Mouse (Mus musculus) urinary bladder, postnatal 36 days (tissue): ENCODE data around the gene Arhgap24.

Experiments used
- DNase-seq, 2 experiments: peaks; one replicate each; pipeline ENCODE4 v3.0.0; 2022; ENCODE audit warnings: low spot score in 2 of 2, mixed read lengths in 1 of 2

Arhgap24 gene

DNA sequence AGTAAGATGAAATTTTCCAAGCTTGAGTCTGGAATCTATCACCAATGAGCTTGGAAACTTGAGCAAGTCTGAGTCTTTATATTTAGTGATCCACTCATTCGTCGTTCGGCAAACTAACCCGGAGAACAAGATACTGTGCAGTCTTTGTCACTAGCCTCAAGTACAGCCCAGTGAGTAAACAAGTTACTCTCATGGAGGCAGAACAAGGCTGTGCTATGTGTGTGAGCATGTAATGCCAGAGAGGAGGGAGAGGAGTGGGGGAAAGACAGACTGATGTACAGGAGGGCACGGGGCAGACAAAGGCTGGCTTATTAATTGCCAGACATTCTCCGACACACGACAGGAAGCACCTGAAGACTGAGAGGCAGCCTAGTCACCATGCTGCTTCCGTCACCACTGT is 97.2 kb downstream of the Arhgap24 start:
- DNase-seq = no peak

DNA sequence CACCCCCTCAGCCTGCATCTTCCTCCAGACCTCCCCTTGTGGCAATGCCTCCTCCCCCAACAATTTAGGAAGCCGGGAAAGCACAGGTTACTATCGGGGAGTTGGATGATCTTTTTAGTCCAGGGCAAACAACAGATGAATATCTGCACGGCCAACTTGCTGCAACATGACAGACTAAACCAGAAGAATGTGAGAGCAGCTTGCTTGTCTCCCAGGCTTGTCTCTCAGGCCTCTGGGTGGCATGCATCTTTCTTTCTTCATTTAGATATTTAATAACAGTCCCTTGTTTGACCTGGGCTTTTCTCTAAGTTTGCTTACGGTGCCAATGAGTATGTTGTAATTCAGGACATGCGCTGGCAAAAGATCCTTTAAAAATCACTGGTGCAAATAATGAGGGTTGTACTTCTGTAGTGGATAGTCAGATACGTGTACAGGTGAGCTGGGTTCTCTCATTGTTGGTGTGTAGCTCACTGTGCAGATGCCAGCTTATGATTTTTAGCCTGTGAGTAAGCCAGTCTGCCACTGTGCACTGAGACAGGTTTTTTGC is 101.7 kb downstream of the Arhgap24 start:
- peak; percentile 25 to 36 for DNase-seq

DNA sequence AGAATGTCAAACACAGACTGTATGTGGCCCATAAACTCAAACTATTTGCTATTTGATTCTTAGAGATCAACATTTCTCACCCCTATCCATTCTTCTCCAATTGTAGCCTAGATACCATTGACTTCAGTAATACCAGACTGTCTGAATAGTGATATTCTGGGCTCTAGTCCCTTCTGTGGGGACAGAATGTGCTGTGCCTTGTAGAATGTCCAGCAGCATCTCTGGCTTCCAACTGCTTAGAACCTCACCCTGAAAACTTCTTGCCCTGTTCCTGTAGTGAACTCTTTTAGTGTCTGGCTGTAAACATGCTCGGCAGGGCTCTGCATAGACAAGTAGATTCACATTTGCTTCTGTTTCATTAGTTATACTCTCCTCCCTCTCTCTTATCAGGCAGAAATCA is 110.2 kb downstream of the Arhgap24 start:
- no peak for DNase-seq

DNA sequence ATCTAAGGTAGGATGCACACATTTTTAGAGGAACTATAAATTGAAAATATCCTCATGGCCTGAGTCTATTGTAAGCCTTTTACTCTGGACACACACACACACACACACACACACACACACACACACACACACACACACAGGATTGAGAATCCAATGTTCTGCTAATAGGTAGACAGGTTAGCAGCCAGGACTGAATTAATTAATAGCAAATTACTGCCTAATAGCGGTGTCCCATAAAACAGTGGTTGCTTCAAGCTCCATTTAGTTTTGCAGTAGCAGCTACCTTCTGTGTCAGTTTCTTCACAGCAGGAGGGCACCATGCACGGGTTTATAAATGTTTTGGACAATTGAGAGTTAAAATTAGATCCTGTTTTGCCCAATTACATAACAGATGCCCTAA is 111.9 kb downstream of the Arhgap24 start:
- no peak for DNase-seq

DNA sequence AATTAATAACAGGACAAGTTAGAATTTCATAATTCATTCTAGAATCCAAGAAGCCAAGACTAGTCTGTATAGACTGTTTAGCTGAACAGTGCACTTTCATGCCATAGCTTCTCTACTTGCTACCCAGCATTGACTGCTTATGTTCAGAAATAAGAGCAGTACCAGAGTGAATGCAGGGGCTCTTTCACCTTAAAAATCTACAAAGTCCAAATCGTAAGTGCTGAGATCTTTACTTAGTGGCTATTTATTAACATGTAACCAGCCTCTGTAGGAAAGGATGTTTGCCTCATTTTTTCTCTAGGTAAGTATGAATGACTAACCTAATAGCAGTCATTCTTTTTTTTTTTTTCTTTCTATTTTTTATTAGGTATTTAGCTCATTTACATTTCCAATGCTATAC is 117.9 kb downstream of the Arhgap24 start:
- DNase-seq = no peak

DNA sequence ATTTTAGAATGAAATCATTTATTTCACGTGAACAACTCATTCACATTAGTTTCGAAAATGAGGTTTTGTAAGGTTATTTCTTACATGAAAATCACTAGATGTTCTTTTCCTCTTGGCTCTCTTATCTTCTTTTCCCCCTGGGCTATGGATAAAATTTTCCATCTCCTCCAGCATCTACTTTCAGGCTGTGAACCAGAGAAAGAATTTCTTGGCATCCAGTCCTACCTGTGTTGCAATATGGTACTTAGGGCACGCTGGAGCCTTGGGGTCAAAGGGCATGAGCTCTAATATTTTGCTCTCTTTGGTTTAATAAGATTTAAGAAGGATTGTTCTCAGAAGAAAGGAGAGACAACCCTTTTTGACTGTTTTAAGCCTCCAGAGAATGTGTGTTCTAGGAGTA is 132.4 kb downstream of the Arhgap24 start:
- DNase-seq = peak in 1 of 2 experiments; percentile 40

DNA sequence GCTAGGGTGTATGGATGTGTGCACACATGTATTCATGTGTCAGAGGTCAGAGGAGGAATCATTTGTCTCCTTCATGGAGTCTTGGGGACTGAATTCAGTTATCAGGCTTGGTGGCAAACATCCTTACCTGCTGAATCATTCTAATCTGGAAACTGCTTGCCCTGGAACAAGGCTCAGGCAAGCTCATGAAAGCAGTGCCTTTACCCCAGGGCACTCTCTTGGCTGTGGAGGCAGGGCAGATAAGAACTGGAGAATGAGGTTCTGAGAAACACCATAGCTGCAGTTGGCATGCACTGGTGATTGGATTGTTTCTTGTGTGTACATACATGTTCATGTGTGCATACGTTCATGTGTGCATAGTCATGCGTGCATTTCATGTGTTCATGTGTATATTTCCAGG is 132.9 kb downstream of the Arhgap24 start:
- DNase-seq = peak in 1 of 2 experiments; percentile 15

DNA sequence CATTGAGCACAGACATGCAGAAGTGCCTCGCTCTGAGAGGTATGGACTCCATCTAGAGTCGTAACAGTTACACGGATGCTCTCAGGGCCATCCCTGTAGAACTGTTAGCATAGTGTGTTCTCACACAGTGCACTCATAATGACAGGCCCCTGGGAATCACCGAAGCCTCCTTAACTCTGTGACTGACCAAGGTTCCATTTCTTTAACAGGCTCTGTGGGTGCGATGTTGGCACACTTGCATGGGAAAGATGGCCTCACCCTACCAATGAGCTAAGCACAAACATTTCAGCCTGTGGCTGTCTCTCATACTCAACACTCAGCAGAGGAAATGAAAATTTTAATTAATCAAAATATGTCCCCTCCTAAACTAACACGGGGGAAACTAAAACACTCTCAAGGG is 134.1 kb downstream of the Arhgap24 start:
- no peak for DNase-seq

DNA sequence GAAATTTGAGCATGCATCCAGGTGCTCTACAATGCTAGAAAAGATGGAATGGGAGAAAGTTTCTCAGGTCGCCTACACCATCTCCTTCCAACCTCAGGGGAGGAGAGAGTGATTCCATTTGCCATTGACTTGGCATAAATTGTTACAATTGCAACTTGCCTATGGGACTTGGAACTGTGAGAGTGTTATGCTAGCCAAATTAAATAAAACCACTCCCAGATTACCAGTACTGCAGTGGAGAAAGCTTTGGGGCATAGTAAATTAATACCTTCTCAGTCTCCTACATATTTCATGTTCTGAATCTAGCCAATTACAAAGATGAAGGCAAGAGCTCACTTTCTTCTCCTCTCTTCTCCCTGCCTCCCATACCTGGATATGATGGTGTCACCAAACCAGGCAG is 139.8 kb downstream of the Arhgap24 start:
- DNase-seq = no peak

DNA sequence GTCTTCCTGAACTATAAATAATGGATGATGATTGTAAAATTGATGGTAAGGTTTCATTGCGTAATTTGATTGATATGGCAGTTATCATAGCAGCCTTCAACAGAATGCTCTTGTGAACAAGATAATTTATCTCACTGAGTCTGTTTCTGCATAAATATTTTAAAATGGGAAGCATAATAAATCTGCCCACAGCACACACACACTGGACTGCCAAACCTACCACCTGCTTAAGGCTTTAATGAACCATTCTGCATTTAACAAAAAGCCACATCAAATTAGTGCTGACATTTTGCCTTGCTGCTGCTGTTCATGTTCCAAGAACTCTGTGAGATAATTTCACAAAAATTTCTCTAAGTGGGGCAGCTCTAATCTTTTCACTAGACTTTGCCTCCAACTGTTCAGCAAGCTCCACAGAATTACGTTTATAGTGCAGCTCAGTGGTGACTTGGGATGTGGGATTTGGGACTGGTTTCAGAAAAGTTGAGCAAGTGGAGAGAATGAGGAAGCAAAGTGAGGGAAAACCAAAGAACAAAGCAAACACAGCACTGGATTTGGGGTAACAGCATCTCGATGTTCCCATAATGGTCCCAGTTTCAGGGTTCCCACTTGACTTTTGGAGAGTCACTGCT is 142.7 kb downstream of the Arhgap24 start:
- DNase-seq = no peak

DNA sequence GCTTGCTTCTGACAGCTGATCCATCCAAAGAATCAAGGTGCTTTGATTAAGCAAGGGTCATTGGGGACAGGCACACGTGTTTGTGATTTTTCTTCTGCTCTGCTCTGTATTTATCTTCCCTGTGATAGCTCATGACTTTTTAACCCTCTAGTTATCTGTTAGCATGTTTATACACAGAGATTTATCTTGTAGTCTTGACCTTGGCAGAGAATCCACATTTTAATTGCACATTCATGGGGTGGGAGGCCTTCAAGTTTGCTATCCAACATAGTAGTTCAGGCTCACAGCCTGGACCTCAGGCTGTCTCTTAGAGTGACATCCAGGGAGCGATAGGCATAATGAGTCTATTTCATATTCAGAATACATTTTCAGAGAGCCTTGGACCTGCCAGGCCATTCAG is 145.5 kb downstream of the Arhgap24 start:
- no peak for DNase-seq

DNA sequence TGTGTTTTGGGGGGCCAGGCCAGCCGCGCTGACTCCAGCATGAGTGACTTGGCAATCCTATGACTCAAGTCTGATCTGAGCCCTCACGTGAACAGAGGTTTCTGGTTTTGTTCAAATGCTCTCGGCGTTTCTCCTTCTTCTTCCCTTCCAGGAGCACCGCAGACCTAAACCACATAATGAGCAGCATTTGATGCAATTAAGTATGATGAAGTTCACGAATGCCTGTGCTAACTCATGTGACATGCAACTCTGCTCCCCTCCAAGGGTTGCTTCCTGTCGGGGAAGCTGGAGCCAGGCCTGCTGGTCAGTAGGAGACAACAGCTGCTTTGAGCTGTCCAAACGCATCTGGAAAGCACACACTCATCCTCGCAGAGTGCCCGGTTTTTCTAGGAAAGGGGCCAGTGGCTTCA is 148.2 kb downstream of the Arhgap24 start:
- DNase-seq = no peak

DNA sequence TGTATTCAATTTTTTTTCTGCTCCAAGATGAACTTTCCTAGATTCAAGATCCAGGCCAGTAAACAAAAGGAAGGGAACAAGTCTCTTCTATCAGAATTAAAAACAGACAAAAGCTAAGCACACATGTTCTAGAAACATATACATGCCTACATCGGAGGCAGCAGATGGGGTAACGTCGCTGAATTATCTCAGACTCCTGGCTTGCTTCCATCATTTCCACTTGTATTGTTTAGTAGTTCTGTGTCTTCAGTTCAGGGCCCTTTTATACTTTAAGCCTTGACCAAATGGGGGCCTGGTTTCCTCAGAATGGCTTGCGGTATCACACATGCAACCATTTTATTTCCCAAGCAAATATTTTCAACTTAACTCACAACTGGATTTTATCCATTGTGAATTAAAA is 154.4 kb downstream of the Arhgap24 start:
- DNase-seq = no peak

DNA sequence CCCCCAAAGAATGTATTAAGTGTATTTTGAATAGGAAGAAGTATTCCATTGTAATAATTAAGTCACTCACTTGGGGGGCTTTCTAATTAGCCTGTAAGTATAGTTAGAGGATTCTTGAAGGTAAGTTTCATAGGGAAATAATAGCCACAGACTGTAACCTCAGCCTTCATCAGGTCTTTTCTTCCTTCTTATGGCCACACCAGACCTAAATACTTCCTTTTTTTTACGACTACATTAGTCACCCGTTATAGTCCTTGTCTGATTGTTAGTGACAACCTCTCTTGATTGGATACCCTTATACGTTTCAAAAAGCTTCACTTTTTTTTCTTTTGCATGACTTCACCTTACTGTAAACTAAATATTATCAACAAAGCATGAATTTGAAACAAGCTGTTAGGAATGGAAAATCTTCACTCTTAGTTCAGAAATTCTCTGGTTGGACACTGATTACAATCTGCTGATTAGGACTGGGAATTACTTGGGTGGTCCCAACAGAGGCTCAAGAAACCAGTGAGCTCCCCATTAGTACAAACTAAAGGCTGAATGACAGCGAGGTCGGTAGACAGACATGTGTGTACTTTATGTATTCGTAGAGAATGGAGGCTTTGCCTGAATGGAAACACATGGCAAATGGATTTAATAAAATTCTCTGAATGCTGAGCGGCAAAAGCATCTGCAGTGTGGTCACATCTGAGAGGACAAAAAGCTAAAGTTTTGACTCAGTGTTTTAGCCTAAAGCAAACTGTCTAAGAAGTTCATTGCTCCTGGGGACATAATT is 158.8 kb downstream of the Arhgap24 start:
- DNase-seq = no peak

DNA sequence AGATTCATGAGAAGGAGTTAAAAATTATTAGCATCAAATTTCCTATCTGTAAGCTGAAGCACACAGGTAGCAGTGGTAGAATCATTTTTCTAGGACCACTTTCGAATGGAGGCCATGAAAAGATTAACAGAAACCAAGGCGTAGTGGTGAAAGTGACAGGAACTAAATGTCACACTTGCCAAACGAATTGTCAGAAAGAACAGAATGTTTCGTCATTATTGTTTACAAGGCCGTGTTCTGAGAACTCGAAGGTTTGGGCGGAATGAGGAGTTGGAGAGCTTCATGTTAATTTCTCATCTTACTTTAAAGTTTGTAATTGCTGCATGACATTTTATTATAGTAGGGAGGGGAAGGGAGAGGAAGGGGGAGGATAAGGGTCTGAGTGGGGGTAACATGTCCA is 162.2 kb downstream of the Arhgap24 start:
- DNase-seq = no peak

DNA sequence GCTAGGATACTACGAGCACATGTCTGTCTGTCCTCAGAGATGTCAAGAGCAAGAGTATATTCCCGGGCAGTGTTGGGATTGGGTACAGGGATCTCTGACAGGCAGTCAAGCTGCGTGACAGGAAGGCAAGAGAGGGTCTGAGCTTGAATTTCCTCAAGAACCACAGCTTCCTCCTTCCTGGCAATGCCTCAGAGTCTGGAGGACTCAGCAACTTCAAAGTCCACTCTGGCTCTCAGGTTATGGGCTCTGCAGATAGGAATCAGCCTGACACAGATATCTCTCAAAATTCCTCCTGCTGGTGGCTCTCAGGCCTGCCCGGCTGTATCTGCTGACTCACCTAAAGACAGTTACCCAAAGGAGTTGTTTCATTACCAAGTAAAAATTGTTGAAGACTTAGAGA is 162.6 kb downstream of the Arhgap24 start:
- DNase-seq = no peak

DNA sequence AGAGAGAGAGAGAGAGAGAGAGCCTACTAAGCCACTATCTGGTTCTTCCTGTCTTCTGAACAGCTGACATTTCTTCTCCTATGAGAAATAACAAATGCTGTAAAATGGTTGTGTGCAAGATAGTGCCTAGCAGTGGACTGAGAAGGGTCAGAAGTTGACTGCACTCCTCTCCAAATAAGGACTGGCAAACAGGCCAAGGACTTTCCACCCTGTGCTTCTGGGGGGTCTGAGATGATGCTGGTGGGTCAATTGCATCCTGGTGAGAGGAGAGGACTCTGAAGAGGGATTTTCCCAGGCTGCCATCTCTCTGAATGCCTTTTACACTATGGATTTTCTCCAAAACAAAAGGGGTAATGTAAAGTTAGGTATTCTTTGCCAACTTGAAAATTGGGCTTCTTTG is 177.9 kb downstream of the Arhgap24 start:
- no peak for DNase-seq

DNA sequence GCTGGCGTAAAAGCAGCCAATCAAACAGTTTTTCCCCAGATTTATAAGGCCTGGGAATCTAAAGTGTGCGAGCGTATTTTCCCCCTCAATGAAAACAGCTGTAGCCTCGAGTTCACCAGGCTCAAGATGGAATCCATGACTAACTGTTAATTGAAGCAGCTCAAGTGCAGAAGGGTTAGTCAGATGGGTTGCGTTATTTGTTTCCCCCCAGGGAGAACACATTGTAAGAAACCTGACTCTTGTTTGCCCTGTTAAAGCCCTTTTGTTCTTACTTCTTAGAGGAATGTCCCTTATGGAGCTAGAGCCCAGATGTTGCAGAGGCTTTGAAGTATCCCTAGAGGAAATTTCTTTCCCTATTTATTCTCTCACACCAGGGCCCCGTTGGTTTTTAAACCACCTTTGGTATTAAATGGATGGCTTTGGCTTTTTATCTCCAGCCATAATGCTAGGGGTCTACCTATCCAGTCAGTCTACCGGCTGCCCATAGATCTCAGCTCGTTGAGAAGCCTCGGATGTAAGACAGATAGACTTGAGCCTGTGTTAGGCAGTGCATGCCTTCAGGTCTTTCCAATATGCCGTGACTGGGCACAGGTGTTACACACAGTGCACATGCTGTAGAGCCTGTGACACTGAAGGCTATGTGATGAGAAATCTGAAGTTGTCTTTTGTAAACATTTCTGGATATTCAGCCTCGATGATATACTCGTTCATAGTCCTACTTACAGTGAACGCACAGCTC is 184.0 kb downstream of the Arhgap24 start:
- no peak for DNase-seq

DNA sequence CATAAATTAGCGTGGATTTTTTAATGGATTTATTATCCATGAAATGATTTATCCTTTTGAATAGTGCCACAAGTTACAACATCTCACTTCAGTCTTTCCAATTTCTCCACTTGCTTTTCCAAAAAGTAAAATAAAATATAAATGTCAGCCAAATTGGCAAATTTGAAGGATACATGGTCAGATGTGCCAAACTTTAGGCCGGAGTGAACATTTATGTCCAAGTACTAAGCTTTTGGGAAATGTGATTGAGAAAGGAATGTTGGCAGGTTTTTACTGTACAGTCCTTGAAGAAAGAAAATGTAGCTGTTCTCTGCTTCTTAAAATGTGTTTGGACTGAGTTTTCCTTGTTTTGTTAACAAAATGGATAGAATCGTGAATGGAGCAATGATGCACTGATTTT is 185.7 kb downstream of the Arhgap24 start:
- no peak for DNase-seq

DNA sequence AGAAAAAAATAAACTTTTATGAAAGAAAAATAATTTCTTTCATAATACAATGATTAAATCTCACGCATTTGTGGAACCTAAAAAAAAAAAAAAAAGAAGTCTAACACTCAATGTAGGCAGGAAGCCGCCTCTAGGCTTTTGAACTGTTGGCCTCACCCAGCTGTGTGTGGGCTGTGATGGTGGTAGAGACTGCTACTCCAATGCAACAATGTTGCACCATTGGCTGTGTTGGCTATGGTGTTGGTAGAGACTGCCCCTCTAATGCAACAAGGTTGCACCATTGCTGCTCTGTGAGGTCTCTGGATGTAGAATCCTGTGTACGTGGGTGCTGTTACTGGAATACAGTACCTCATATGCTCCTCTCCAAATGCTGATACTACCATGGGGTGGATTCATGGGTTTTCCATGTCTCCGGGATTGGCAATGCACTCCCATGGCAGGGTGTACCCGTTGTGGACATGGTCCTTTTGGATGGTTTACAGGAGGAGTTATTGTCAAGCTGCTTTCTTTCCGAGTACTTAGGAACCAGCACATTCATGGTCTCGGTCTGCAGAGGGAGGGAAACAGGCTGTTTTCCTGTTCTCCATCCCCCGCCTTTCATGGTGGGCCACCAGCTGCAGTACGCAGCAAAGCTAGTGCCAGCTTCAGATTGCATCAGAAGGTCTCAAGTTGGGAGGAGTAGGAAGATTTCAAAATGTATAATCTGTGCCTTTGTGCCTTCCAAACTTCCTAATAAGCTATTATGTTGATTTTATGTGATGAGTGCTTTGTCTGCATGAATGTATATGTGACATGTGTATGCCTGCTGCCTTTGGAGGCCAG is 186.8 kb downstream of the Arhgap24 start:
- no peak for DNase-seq

DNA sequence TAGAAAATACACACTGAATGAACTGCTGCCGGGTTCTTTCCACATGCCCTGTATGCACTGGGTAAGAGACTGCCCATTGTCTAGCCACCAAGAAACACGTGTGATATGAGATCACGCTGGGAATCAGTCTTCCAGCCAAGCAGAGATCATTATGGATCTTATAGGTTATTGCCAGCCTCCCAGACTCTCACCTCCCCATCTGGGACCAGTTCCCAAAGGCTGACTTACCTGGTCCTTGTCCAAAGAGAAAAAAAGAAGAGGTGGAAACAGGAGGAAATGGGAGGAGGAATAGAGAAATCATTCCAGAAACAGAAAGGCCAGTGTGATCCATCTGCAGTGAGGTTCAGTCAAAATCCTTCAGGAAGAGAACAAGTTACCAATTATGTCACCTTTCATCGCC is 189.0 kb downstream of the Arhgap24 start:
- no peak for DNase-seq
